Mouse (Mus musculus): Measurements from ENCODE around the gene Lcmt2.
"Not testable (repeated sequence)": the region's sequence is repeated elsewhere in the genome, so short reads cannot be mapped to it uniquely, and the experiment has no call there.

Lcmt2 gene

DNA sequence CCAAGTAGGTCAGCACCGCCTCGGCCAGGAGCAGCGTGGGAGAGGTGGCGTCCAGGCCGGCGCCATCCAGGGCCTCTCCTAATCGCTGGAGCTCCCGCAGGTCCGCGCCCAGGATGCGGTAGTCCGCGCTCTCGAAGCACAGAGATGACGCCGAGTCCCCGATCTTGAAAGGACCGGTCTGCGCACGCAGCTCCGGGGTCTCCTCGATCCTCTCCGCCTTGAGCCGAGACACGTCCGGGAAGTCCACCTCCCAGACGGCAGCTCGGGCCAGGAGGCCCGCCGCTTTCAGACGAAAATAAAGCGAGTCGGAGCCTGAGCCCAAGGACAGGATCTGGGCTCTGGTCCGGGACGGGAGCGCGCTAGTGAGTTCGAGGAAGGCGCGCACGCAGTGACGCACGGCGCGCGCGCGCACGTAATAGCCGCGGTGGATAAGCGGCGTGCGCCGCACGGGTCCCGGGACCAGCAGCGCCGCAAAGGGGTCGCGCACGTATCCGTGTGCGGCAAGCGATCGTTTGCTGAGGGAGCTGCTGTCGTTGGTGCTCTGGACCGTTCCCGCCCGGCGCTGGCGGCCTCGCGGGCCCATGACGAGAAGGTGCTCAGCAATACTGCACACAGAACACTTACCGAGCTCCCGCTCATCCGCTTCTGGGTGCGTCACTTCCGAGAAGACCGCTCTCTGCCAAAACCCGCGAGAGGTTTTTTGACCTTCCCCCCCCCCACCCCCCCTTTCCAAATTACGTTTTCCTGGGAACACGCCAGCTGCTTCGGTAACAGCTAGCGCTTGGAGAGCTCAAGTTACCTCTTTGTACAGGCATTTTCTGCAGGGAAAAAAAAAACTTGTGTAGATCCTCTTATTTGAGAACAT lies at the start of gene Lcmt2, which contains the start of gene Adal:
Gene Lcmt2, minus strand, starts transcription at position 636 of the 865 bp plus-strand sequence.
Gene Adal, plus strand, starts transcription at position 411 of the 865 bp plus-strand sequence.
- peak; percentile 88 for DNase-seq

DNA sequence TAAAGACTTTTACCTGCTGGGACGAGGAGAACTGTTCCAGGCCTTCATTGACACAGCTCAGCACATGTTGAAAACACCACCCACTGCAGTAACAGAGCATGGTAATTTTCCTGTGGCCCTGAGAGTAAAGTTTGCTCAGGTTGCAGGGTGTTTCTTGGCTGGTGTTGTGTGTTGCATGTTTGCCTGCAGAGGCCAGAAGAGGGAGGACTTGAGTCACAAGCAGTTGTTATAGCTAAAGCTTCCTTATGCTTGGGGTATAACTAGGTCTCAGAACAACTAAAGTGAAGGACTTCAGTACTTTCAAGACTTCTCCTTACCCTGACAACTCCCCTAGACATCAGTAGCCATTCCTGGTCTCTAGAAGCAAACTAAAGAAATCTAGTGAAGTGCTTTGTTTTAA lies 48.1 kb upstream of the Lcmt2 start:
- no peak for DNase-seq

DNA sequence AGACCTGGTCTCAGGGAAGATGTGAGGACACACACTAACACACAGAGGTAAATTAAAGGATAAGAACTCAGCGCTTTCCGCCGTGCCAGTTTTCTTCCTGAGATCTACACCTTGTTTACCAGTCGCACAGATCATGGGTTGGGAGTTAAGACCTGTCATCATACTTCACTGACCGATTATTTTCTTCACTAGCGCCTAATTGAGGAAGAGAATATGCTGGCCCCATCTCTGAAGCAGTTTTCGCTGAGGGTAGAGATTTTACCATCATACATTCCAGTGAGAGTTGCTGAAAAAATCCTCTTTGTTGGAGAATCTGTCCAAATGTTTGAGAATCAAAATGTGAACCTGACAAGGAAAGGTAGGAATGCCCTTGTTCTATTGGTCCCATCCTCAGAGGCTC lies 43.7 kb upstream of the Lcmt2 start:
- no peak for DNase-seq

DNA sequence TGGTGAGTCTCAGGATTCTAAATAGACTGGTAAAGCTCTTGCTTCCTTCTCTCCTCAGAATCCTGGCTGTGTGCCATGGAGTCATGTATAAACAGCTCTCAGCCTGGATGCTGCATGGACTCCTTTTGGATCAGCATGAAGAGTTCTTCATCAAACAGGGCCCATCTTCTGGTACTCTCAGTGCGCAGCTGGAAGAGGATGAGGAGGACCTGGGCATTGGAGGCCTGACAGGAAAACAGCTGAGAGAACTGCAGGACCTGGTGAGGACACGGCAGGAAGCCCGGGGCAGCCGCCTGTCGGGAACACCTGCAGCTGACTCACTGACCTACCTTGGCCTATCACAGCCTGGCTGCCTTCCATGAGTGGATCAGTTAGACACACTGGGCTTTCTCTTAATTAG lies 43.0 kb upstream of the Lcmt2 start:
- no peak for DNase-seq

DNA sequence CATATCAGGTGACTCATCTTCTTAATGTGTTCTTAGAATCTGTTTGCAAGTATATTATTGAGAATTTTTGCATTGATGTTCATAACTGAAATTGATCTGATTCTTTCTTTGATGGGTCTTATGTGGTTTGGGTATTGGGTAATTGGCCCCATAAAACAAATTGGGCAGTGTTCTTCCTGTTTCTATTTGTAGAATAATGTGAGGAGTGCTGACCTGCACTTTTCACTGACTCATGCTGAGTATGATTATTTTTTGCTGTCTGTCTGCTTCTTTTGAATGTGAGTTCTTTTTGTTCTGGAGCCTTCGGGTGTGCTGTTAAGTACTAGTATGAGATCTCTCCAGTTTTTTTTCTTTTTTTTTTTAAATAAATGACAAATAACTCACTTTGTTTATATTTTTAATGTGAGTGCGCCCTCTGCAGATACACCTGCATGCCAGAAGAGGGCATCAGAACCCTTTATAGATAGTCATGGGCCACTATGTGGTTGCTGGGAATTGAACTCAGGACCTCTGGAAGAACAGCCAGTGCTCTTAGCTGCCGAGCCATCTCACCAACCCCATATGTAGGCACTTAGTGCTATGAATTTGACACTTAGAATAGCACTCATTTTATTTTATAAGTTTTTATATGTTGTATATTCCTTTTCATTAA lies 38.5 kb upstream of the Lcmt2 start:
- no peak for DNase-seq

DNA sequence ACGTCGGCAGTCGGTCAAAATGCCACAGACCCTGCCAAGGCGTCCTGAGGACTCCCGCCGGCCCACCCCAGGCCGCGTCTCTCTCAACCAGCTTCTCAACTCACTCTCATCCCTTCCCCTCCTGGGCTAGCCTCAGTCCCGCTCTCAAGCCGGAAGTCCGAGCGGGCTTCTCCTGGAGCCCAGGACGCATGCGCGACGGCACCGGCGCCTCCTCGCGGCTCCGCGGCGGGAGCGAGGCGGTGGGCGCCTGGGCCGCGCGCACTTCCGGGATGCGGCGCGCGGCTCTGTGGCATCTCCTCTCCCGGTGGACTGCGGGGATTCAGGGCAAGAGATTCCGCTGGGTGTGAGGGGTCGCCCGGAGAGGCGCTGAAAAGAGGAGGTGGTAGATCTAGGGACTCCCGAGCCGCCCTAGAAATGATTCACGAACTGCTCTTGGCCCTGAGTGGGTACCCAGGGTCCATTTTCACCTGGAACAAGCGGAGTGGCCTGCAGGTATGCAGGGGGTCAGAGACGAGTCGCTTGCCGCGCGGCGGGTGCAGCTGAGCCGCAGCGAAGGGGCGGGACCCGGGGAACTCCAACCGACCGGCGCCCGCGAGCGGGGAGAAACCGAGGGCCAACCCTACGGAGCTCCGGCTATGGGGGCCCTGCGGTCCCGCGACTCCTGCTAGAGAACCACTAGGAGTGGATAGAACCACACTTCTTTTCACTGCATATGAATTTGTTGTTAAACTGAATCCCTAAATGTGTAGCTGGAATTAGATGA lies 30.7 kb upstream of the Lcmt2 start, which contains the start of gene Zscan29:
Gene Zscan29, minus strand, starts transcription at position 146 of the 763 bp plus-strand sequence.
- DNase-seq, result peak; percentile 94

DNA sequence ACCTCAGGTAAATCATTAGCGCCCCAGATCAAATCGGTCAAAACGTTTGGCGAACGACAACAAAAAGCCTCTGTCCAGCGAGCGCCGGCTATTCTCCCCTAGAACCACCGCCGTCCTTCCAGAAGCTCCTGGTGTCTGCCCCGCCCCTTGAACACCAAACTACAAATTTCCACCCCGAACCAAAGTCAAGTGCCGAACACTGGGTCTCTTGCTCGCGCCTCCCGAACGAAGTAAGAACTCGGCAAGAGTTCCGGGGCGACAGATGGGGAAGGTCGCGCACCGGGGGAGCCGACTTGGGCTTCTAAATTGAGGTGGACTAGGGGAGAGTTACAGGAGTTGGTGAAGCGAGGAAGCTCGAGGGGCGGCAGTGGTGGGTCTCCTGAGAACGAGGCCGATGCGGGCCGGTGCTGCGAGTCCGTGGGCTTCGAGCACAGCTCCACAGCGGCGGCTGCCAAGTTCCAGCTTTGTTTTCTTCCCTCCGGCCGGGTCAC lies 30.1 kb upstream of the Lcmt2 start, which contains the start of gene Tubgcp4:
Gene Tubgcp4, plus strand, starts transcription at position 174 of the 491 bp plus-strand sequence.
- DNase-seq, result peak; percentile 69

DNA sequence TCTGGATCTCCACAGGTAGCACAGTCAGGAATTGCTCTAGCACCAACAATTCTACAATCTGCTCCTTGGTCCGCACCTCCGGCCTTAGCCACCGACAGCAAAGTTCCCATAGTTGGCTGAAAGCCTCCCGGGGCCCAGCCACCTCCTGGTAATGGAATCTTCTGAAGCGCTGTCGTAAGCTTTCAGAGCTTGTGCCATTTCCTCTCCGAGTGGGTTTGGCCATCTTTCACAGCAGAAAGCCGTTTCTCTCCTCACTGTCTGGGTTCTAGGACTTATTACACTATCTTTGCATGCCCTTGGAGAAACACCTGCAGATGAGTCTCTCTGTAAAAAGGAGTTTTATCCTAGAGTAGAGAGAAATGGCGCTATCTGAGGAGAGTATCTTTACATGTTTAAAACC lies 29.4 kb upstream of the Lcmt2 start:
- DNase-seq, result peak; percentile 17

DNA sequence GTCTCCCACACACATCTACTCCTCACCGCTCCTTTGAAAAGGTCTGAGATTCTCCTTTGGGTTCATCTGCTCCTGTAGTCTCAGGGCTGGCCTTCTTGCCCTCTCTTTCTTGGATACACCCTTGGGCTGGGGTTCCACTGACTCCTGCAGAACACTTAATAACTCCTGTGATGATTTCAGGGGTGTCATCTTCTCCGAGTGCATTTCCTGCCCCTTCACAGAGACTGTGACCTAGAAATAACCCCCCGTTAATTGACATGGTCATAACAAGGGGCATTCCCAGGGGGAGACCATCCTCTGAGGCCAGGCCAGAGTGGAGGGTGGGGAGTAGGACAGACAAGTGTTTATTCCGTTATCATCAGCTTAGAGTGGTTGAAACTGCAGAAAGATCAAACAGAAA lies 28.7 kb upstream of the Lcmt2 start:
- no peak for DNase-seq

DNA sequence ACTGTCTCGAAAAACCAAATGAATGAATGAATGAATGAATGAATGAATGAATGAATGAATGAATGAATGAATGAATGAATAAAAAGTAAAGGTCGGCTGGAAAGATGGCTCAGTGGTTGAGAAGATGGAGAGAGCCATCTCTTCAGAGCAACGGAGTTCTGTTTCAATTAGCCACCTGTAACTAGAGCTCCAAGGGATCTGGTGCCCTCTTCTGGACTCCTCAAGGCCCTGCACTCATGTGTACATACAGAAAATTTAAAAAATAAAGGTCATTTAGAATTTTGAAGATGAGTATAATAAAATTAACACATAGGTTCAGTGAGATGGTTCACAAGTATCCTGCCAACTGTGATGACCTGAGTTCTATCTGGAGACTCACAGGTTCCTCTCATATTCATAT lies 12.6 kb upstream of the Lcmt2 start:
- no peak for DNase-seq

DNA sequence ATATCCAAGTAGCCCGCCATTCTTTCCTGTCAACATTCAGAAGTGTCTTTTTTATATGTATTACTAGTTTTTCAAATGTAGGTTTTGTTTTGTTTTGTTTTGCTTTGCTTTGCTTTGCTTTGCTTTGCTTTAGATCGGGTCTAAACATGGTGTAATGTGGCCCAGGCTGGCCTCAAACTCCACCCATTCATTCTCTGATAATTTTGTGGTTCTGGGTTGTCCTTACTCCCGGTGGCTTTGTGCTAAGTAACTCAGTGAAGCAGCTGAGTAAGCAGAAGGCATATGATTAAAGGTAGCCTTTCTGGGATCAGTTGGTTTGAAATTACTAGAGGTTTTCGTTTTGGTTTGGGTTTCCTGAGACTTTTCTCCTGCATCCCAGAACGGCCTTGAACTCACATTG lies 9.2 kb upstream of the Lcmt2 start:
- DNase-seq, result no peak

DNA sequence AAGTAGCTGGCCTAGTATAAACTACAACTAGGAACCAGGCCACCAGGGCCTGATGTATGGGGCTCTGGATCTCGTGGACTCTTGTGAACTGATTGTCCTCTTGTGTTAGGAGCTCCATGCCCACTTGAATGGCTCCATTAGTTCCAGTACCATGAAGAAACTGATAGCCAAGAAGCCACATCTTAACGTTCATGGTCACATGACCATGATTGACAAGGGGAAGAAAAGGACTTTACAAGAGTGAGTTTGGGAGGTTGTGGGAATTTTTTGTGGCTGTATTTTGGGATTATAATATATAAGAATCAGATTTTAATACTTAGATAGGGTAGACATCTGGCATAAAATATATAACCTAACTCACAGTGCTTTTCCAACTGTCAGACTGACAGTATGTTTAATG lies 2.0 kb upstream of the Lcmt2 start:
- DNase-seq, result no peak

DNA sequence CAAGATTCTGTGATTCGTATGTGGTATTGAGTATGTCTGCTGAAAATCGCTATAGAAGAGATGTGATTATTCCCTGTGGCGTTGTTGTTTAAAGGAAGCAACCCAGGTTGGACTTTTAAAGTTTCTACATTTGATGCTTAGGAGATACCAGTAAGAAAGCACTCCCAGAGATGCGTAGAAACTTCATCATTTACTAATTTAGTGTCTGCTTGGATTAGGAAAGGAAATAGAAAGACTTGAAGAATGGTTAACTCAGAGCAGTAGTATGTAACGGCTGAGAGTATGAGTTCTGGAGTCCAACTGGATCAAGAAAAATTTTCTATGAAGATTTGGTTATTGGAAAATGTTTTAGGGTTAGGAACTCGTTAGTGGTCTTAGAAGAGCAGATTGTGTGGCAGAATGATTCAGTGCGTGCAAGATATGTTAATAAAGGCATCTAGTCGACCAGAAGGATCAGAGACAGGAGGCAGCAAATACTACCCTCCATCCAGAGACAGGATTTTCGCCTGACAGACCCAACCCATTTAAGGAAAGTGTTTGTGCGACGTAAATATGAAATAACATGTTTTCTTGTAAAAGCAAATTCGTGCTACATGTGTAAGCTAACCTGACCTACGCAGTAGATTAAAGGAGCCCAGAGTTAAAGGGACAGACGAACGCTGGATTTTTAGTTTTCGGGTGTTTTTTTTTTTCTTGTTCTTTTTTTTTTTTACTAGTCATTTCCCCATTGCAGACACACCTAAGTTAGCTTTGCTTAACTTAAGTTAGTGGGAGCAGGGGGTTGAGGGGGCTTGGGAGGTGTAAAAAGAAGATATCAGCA lies 973 bp upstream of the Lcmt2 start:
- no peak for DNase-seq

DNA sequence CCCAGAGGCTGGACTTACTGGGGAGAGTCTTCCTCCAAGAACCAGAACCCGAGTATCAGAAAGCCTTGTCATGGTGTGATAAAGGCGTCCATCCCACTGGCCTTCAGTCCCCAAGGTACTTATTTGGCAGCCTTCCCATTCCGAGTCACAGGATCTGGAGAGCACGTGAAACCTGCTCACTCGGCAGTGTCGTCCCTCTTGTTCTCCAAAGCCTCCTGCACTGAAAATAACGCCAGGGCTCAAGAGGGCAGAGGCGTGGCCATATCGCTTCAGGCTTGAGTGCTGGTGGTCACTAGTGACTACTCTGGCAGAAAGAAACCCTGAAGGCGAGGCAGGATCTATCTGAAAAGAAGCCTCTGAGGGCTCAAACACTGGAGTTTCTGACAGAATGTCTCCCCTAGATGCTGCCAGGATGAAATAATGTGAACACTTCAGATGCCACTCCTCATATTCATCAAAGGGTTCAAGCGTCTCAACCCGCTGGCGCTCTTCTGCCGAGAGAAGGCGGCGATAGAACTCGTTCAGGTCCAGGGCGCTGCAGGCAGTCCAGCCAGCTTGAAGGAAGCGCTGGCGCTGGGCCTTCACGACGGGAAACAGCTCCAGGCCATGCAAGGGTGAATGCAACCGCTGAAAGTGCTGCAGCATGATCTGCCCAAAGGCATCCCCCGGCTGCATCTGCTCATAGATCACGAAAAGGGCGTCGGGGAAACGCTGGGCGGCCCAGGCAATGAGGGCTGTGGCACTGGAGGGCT lies 1.0 kb downstream of the Lcmt2 start:
- peak; percentile 6 for DNase-seq

DNA sequence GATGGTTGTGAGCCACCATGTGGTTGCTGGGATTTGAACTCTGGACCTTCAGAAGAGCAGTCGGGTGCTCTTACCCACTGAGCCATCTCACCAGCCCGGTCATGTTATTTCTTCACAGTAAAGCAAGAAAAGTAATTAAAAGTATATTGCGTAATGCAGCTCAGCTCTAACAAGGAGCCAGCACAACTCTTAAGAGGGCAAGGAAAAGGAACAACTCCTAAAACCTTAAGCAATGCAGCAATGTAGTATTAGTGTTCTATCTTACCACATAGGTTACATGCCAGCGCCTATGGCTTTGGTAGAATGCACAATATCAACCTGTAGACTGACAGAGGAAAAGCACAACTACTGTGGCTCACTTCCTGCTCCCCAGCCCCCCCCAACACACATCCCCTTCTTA lies 3.1 kb downstream of the Lcmt2 start:
- DNase-seq, result no peak

DNA sequence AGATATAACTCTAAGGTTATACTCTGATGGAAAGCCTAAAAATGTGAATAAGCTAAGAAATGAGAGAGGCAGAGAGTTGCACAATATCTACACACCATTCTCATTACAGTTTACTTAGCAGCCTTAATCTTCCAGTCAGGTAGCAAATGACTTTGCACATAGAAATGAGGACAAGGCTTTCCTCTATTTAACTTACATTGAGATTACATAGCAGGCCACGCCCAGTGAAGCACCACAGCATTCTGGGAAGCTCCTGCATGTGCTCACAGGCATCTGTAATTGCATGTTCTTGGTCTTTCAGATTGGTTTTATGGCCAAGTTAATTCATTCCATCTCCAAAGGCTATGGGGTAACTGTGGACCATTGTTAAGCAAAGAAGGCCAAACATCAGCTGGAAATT lies 7.6 kb downstream of the Lcmt2 start:
- DNase-seq, result no peak

DNA sequence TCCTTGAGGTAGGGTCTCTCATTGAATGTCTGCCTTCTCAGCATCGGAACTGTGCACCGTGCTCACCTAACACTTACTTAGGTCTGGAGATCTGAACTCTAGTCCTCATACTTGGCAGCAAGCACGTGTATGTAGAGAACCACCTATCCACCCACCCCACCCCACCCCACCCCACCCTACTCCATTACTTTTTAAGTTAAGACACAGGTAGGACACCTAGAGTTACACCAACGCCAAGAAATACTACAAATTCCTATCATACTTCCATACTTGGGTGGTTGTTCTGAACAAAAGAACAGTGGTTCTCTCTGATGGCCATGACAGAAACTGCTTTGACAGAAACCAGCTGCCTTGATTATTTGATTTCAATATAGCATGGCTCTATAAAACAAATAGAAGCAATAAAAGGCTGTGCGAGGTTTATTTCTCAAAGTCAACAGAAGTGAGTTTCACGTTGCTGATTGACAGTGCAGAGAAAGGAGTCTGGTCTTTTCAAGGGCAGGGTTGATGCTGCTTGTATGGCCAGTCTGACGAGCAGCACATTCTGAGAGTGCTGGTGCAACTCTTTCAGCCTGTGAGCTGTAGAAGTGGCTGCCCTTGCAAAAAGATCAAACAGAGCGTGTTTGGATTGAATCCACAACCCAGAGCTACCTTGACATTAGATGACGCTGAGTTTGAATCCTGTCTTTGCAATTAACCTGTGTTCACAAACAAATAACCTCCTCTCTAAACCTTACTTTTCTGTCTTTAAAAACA lies 11.4 kb downstream of the Lcmt2 start:
- DNase-seq, result no peak

DNA sequence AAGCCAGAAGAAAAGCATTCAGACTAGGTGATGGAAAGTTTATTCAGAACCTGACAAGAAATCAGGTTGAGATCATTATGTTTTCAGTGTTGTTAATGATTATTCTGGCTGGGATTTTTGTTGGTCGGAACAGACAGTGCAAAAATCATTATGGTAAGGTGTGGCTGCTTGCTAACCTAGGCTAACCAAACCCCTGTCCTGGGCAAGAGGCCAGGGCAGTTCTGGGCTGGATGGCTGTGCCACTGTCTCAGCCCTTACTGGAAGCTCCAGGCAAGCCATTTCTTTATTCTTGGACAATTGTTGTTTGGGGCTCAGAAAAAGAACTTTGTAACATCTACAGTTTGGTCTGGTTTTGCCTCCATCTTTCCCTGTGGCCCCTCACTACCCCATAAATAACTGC lies 12.9 kb downstream of the Lcmt2 start:
- no peak for DNase-seq

DNA sequence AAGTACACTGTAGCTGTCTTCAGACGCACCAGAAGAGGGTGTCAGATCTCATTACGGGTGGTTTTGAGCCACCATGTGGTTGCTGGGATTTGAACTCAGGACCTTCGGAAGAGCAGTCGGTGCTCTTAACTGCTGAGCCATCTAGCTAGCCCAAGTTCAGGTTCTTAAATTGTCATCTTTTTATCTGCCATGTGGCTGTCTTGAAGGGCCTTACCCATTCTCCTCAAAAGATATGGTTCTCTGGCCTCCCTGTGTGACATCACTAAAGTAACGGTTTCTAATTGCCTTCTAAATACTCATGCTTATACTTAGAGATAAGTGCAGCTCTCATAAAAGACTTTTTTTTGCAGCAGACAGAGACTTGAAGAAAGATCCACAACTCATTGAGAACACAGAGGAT lies 14.2 kb downstream of the Lcmt2 start:
- DNase-seq, result not testable (repeated sequence)

DNA sequence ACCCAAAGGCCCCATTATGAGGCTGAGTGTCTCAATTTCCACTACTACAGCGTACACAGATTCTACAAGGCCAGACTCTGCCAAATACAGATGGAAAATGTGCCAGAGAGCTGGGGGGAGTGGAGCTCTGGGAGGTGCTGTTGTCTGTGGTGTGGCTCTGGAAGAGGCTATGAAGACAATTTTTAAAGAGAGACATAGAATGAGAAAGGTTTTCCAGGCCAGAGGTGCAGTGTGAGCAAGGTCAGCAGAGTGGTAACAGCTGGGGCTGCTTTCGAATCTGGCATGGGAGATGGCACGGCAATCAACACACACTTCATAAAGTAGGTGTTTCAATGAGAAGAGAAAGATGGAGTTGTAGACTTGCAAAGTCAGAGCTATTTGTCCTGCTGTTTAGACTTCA lies 21.2 kb downstream of the Lcmt2 start:
- no peak for DNase-seq

DNA sequence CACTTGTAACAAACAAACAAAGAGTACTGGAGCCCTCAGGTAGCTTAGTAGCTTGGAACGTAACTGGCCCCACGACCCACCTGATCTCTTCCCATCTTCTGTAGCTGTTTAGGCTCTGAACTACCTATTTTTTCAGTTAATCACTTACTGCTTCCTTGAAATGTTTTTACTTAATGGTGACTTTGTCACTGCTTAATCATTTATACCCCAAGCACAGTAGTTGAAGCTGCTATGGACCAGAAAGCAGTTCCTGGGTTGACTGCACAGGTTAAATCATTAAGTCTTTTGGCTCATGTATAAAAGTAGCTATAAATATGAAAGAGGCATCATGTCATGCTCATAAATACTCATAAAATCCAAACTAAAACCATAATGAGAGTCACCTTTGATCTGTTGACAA lies 25.0 kb downstream of the Lcmt2 start:
- DNase-seq, result no peak

Data from liver (tissue).